In the genomic region with DNA sequence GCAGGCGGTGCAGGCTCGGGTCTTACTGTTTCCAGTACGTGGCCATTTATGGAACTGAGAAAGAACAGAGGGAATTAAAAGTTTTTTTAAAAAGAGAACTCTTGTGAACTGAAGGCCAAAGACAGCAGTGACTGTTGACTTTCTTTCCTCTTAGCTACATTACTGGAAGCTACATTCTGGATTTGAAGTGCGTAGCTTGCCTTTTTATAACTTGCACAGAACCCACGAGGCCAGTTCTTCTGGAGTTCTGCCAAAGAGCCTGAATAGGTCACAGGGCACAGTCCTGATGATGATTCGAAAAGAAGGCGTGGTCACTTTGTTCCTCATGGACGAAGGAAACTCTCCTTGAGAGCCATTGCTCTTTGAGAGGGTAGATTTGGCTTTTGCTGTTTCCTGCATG, we compare ENCODE assay signal across 8 mouse cellular contexts. TPM values are rescaled to one million over a fixed set of nuclear protein-coding genes. Genes with fewer than 3 reads are reported as not detected.
DNase-seq lines count a peak whose midpoint lies in the region; ATAC-seq and TF ChIP-seq lines count a peak whose summit lies in the region.

No protein-coding gene starts in this region.

- H3K27ac ChIP-seq in forebrain, embryonic 16.5 days (ENCODE audit: low read length): no peak overlapping the region
- no peak overlapping the region for H3K27ac ChIP-seq in forebrain, postnatal 0 days (ENCODE audit: low read depth, low read length)
- H3K27ac ChIP-seq in embryonic facial prominence, embryonic 15.5 days (replicated peaks): peak overlapping the region; percentile 34; the same call in 1 of the 2 replicates
- peak overlapping the region; percentile 5 for H3K27ac ChIP-seq in intestine, postnatal 0 days (ENCODE audit: low read depth, low read length)
- H3K27ac ChIP-seq in lung, postnatal 0 days (ENCODE audit: low read length): peak overlapping the region; percentile 6
- no peak overlapping the region for H3K27ac ChIP-seq in thymus, adult 2 months (ENCODE audit: control insufficient read depth, insufficient read depth, low read length)

- H3K4me1 ChIP-seq in forebrain, embryonic 16.5 days (replicated peaks; ENCODE audit: control insufficient read depth, insufficient read depth, low read length): peaks cover 9% of the 10 kb centered on the region
- 0 out of 2 replicates have a peak, but pooled peaks cover 4% of the 10 kb centered on the region for H3K4me1 ChIP-seq in forebrain, postnatal 0 days (ENCODE audit: insufficient read depth)
- H3K4me1 ChIP-seq in embryonic facial prominence, embryonic 15.5 days: no peaks in the 10 kb centered on the region
- H3K4me1 ChIP-seq in intestine, postnatal 0 days (replicated peaks; ENCODE audit: control insufficient read depth, insufficient read depth, low read length): peaks cover 16% of the 10 kb centered on the region
- H3K4me1 ChIP-seq in lung, postnatal 0 days (ENCODE audit: insufficient read depth, low read depth, low read length): peaks cover 11% of the 10 kb centered on the region; the same call in 1 of the 2 replicates
- H3K4me1 ChIP-seq in thymus, adult 2 months (replicated peaks; ENCODE audit: control insufficient read depth, insufficient read depth, low read length): peaks cover 4% of the 10 kb centered on the region; the same call in 1 of the 2 replicates

- no peaks in the 10 kb centered on the region for H3K9me3 ChIP-seq in forebrain, embryonic 16.5 days (ENCODE audit: control insufficient read depth, low read length)
- H3K9me3 ChIP-seq in forebrain, postnatal 0 days (ENCODE audit: low read length): no peaks in the 10 kb centered on the region
- H3K9me3 ChIP-seq in embryonic facial prominence, embryonic 15.5 days (replicated peaks): no peaks in the 10 kb centered on the region
- no peaks in the 10 kb centered on the region for H3K9me3 ChIP-seq in intestine, postnatal 0 days (ENCODE audit: control insufficient read depth)
- no peaks in the 10 kb centered on the region for H3K9me3 ChIP-seq in lung, postnatal 0 days (ENCODE audit: low read length)

- no peak for ATAC-seq in forebrain, embryonic 16.5 days
- no peak for ATAC-seq in forebrain, postnatal 0 days
- no peak for ATAC-seq in embryonic facial prominence, embryonic 15.5 days (ENCODE audit: insufficient number of reproducible peaks, low FRiP score, low TSS enrichment, low read depth)
- ATAC-seq in intestine, postnatal 0 days: peak; percentile 26; the same call in 1 of the 2 replicates
- peak; percentile 67 for ATAC-seq in lung, postnatal 0 days

- no peaks in the 10 kb centered on the region for H3K36me3 ChIP-seq in forebrain, embryonic 16.5 days (ENCODE audit: control insufficient read depth, insufficient read depth)
- H3K36me3 ChIP-seq in forebrain, postnatal 0 days (ENCODE audit: insufficient read depth): no peaks in the 10 kb centered on the region
- H3K36me3 ChIP-seq in embryonic facial prominence, embryonic 15.5 days: no peaks in the 10 kb centered on the region
- H3K36me3 ChIP-seq in intestine, postnatal 0 days (ENCODE audit: control insufficient read depth, insufficient read depth): no peaks in the 10 kb centered on the region
- no peaks in the 10 kb centered on the region for H3K36me3 ChIP-seq in lung, postnatal 0 days (ENCODE audit: insufficient read depth, low read length)
- H3K36me3 ChIP-seq in thymus, adult 2 months (ENCODE audit: control insufficient read depth, insufficient read depth, low read length): no peaks in the 10 kb centered on the region

- no peak overlapping the region for H3K4me3 ChIP-seq in forebrain, embryonic 16.5 days (replicated peaks; ENCODE audit: low read length)
- H3K4me3 ChIP-seq in forebrain, postnatal 0 days (ENCODE audit: low read depth, low read length): no peak overlapping the region
- H3K4me3 ChIP-seq in embryonic facial prominence, embryonic 15.5 days (replicated peaks): no peak overlapping the region
- peak overlapping the region; percentile 1 for H3K4me3 ChIP-seq in intestine, postnatal 0 days (ENCODE audit: low read depth, low read length)
- H3K4me3 ChIP-seq in lung, postnatal 0 days (ENCODE audit: low read depth, low read length): peak overlapping the region; percentile 19; the same call in 1 of the 2 replicates
- H3K4me3 ChIP-seq in thymus, adult 2 months (ENCODE audit: control insufficient read depth, insufficient read depth, low read length): no peak overlapping the region

- H3K9ac ChIP-seq in forebrain, embryonic 16.5 days (replicated peaks; ENCODE audit: low read depth, low read length): no peak overlapping the region
- H3K9ac ChIP-seq in forebrain, postnatal 0 days: no peak overlapping the region
- no peak overlapping the region for H3K9ac ChIP-seq in embryonic facial prominence, embryonic 15.5 days
- no peak overlapping the region for H3K9ac ChIP-seq in intestine, postnatal 0 days (ENCODE audit: low read depth, low read length)
- no peak overlapping the region for H3K9ac ChIP-seq in lung, postnatal 0 days (replicated peaks; ENCODE audit: low read depth)

- TF ChIP-seq CTCF in forebrain, postnatal 0 days (IDR thresholded peaks at IDR 0.05; ENCODE audit: low read depth): no peak
- TF ChIP-seq CTCF in intestine, postnatal 0 days (IDR thresholded peaks at IDR 0.05; ENCODE audit: low read depth): no peak
- no peak for TF ChIP-seq CTCF in lung, postnatal 0 days (IDR thresholded peaks at IDR 0.05)
- no peak for TF ChIP-seq CTCF in thymus, adult 2 months (IDR thresholded peaks at IDR 0.05; ENCODE audit: borderline replicate concordance, control insufficient read depth, extremely low read depth, insufficient read depth, low read length, poor library complexity)

- H3K4me2 ChIP-seq in forebrain, embryonic 16.5 days (ENCODE audit: low read length): peak overlapping the region; percentile 8
- no peak overlapping the region; the same call in 1 of the 2 replicates for H3K4me2 ChIP-seq in forebrain, postnatal 0 days (ENCODE audit: low read depth)
- H3K4me2 ChIP-seq in embryonic facial prominence, embryonic 15.5 days (replicated peaks): peak overlapping the region; percentile 8; the same call in 1 of the 2 replicates
- H3K4me2 ChIP-seq in intestine, postnatal 0 days (replicated peaks; ENCODE audit: low read depth): peak overlapping the region; percentile 50
- H3K4me2 ChIP-seq in lung, postnatal 0 days (replicated peaks; ENCODE audit: low read depth, low read length): peak overlapping the region; percentile 46

- no peak for DNase-seq in forebrain, postnatal 0 days
- peak; percentile 79 for DNase-seq in lung, postnatal 0 days (ENCODE audit: low spot score)
- DNase-seq in thymus, adult 2 months: no peak
- no peak for DNase-seq in cerebellum, adult 18-20 months
- no peak for DNase-seq in frontal cortex, adult 2 months (ENCODE audit: extremely low spot score in 1 of 2, low spot score in 1 of 2)

- WGBS in forebrain, embryonic 16.5 days: 48% methylated on average over 8 of the region's 8 CpGs
- WGBS in forebrain, postnatal 0 days: 55% methylated on average over 8 of the region's 8 CpGs
- WGBS in embryonic facial prominence, embryonic 15.5 days: 51% methylated on average over 8 of the region's 8 CpGs
- 11% methylated on average over 8 of the region's 8 CpGs for whole genome bisulfite sequencing in intestine, postnatal 0 days
- 1% methylated on average over 8 of the region's 8 CpGs for WGBS in lung, postnatal 0 days
- 38% methylated on average over 8 of the region's 8 CpGs for WGBS in thymus, adult 2 months

- TF ChIP-seq POLR2A in thymus, adult 2 months (IDR thresholded peaks at IDR 0.05; ENCODE audit: control insufficient read depth, extremely low read depth, insufficient read depth, low read length, poor library complexity): no peak

- TF ChIP-seq EP300 in lung, postnatal 0 days (IDR thresholded peaks at IDR 0.05): no peak

- no peaks in the 10 kb centered on the region for H3K27me3 ChIP-seq in forebrain, embryonic 16.5 days (replicated peaks; ENCODE audit: control insufficient read depth, insufficient read depth, low read length)
- no peaks in the 10 kb centered on the region for H3K27me3 ChIP-seq in forebrain, postnatal 0 days (ENCODE audit: insufficient read depth, low read length)
- H3K27me3 ChIP-seq in embryonic facial prominence, embryonic 15.5 days: no peaks in the 10 kb centered on the region
- H3K27me3 ChIP-seq in intestine, postnatal 0 days (replicated peaks; ENCODE audit: control insufficient read depth, insufficient read depth, low read length): no peaks in the 10 kb centered on the region
- no peaks in the 10 kb centered on the region for H3K27me3 ChIP-seq in lung, postnatal 0 days (replicated peaks; ENCODE audit: insufficient read depth, low read length)
- no peaks in the 10 kb centered on the region for H3K27me3 ChIP-seq in thymus, adult 2 months (ENCODE audit: control insufficient read depth, insufficient read depth, low read length)

RNA-seq across cellular contexts. Expression of a gene that starts 35.6 kb away (rescaled TPM):
- 107 and 110 TPM in 2 replicates for polyA plus RNA-seq in forebrain, embryonic 16.5 days (2015; fragmentation: Nextera tagmentation; extraction: Ambion mirVana)
- total RNA-seq in forebrain, postnatal 0 days (2014; rRNA removed): 56.2 and 63.5 TPM in 2 replicates
- 21.0 and 27.0 TPM in 2 replicates for polyA plus RNA-seq in forebrain, postnatal 0 days (2015; fragmentation: Nextera tagmentation; extraction: Ambion mirVana)
- 40.8 and 45.2 TPM in 2 replicates for polyA plus RNA-seq in embryonic facial prominence, embryonic 15.5 days (2015; fragmentation: Nextera tagmentation; extraction: Ambion mirVana)
- polyA plus RNA-seq in intestine, postnatal 0 days (2015; fragmentation: Nextera tagmentation; extraction: Ambion mirVana): 14.5 and 17.3 TPM in 2 replicates
- polyA plus RNA-seq in lung, postnatal 0 days (2015; fragmentation: Nextera tagmentation; extraction: Ambion mirVana): 41.8 and 57.7 TPM in 2 replicates
- 14.4 and 15.5 TPM in 2 replicates for polyA plus RNA-seq in thymus, adult 2 months (2012; rRNA removed)
- polyA plus RNA-seq in frontal cortex, adult 2 months (2012; rRNA removed): 25.8 and 28.0 TPM in 2 replicates

Comparison
In these comparisons a context has a peak if more than half of its experiments do, and no peak if none do; other contexts are left out.
1. ATAC-seq: peak in intestine, postnatal 0 days (single experiment) and lung, postnatal 0 days (single experiment); none in forebrain, embryonic 16.5 days (single experiment), forebrain, postnatal 0 days (single experiment) and embryonic facial prominence, embryonic 15.5 days (single experiment).
2. H3K27ac ChIP-seq: peak in embryonic facial prominence, embryonic 15.5 days (single experiment), intestine, postnatal 0 days (single experiment) and lung, postnatal 0 days (single experiment); none in forebrain, embryonic 16.5 days (single experiment), forebrain, postnatal 0 days (single experiment) and thymus, adult 2 months (single experiment).
3. H3K4me3 ChIP-seq: peak in intestine, postnatal 0 days (single experiment) and lung, postnatal 0 days (single experiment); none in forebrain, embryonic 16.5 days (single experiment), forebrain, postnatal 0 days (single experiment), embryonic facial prominence, embryonic 15.5 days (single experiment) and thymus, adult 2 months (single experiment).